Mouse (Mus musculus): ENCODE data around the gene Tmem88. TPM values are rescaled to one million over a fixed set of nuclear protein-coding genes. Genes with fewer than 3 reads are reported as not detected.

The Tmem88 gene
- polyA plus RNA-seq, 1 experiment from 2014 or later = 7.1 TPM

DNA sequence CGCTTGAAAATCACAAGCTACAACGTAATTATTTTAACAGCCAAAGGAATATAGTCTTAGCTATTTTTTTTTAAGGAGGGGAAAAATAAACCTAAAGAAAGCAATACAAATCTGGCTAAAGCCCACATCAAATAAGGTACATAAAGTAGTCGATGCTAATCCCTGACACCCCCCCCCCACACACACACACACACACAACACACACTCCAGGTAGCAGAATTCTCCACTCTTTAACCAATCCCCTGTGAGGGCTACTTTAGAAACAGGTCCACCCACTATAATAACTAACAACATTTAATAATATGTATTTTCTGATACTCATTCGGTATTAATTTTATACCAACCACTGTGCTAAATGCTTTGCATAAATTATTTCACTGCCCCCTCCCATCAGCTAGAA lies 18.5 kb upstream of the Tmem88 start:
- WGBS (ENCODE audit: insufficient replicate concordance) = 6% methylated on average over 4 of the region's 4 CpGs
- Histone ChIP-seq H3K36me3 (replicated peaks) (no peaks in the 10 kb centered on the region), H3K27me3 (peaks cover 59% of the 10 kb centered on the region), H3K27ac (replicated peaks) (peak overlapping the region; percentile 79; the same call in 1 of the 2 replicates), H3K4me3 (replicated peaks) (peak overlapping the region; percentile 56), H3K9me3 (replicated peaks) (no peaks in the 10 kb centered on the region), H3K4me2 (peak overlapping the region; percentile 100), H3K4me1 (replicated peaks) (peaks cover 96% of the 10 kb centered on the region), H3K9ac (no peak overlapping the region)
- no peak for ATAC-seq (ENCODE audit: insufficient read depth)

DNA sequence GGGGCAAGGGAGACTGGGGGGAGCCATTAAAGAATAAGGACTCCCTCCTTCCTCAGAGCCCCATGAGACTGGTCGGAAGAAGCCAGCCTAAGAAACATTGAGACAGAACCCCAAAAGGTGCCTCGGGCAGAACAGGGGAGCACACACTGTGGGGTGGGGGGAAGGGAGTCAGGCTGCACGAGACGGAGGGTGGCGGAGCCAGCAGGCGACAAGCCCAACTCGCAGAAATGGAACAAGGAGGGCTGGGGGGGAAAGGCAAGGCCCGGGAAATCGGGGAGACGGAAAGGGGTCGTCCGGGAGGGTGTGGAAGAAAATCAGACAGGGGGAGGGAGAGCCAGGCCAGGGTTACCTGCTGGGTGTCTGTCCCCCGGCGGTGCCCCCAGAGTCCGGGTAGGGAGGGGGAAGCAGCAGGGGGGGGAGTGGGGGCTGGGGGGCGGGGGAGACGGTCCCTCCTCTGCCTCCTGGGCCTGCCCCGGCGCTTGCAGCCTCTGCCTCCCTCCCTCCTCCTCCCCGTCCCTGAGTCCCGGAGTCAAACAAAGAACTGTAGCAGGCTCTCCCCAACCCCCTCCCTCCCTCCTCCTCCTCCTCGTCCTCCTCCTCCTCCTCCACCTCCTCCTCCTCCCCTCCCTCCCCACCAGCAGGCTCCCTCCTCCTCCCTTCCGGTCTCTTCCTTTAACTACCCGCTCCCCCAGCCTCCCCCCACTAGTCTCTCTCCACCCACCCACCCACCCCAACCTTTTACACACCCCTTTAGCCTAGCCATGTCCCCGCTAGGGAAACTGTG lies 17.8 kb upstream of the Tmem88 start:
- no peak for ATAC-seq (ENCODE audit: insufficient read depth)
- Histone ChIP-seq H3K36me3 (replicated peaks) (no peaks in the 10 kb centered on the region), H3K4me1 (replicated peaks) (peaks cover 96% of the 10 kb centered on the region), H3K9ac (peak overlapping the region; percentile 33; the same call in 1 of the 2 replicates), H3K27ac (replicated peaks) (peak overlapping the region; percentile 79), H3K4me3 (replicated peaks) (peak overlapping the region; percentile 56), H3K9me3 (replicated peaks) (no peaks in the 10 kb centered on the region), H3K27me3 (peaks cover 52% of the 10 kb centered on the region), H3K4me2 (peak overlapping the region; percentile 100)
- WGBS (ENCODE audit: insufficient replicate concordance) = 1% methylated on average over 23 of the region's 25 CpGs

DNA sequence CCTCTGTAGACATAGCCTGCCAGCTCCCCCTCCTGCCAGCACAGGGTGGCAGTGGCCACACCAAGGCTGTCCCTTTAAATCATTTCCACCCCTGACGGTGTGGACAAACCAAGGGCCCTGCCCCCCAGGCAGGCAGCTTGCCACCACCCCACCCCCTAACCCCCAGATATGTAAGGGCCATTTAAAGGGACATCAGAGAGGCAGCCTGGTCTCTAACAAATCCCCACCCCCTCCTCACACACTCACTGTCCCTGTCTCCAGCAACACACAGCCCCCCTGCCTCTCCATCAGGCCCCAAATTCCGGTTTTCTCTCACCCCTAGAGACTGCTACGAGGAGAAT lies 17.3 kb upstream of the Tmem88 start:
- H3K4me3 ChIP-seq (replicated peaks) = peak overlapping the region; percentile 56
- H3K4me2 ChIP-seq = peak overlapping the region; percentile 100
- peaks cover 47% of the 10 kb centered on the region for H3K27me3 ChIP-seq
- H3K36me3 ChIP-seq (replicated peaks) = no peaks in the 10 kb centered on the region
- H3K9me3 ChIP-seq (replicated peaks) = no peaks in the 10 kb centered on the region
- H3K9ac ChIP-seq = peak overlapping the region; percentile 33; the same call in 1 of the 2 replicates
- 10% methylated on average over 3 of the region's 3 CpGs for WGBS (ENCODE audit: insufficient replicate concordance)
- H3K4me1 ChIP-seq (replicated peaks) = peaks cover 96% of the 10 kb centered on the region
- peak overlapping the region; percentile 79 for H3K27ac ChIP-seq (replicated peaks)
- no peak for ATAC-seq (ENCODE audit: insufficient read depth)

GRCm38 (mm10) chr11:69414421-69415326 lies 16.6 kb upstream of the Tmem88 start:
- H3K4me2 ChIP-seq = peak overlapping the region; percentile 100
- peak overlapping the region; percentile 56 for H3K4me3 ChIP-seq (replicated peaks)
- peak overlapping the region; percentile 79 for H3K27ac ChIP-seq (replicated peaks)
- peaks cover 41% of the 10 kb centered on the region for H3K27me3 ChIP-seq
- WGBS (ENCODE audit: insufficient replicate concordance) = 35% methylated on average over 4 of the region's 4 CpGs
- H3K9ac ChIP-seq = peak overlapping the region; percentile 33; the same call in 1 of the 2 replicates
- peaks cover 96% of the 10 kb centered on the region for H3K4me1 ChIP-seq (replicated peaks)
- no peak for ATAC-seq (ENCODE audit: insufficient read depth)
- H3K36me3 ChIP-seq (replicated peaks) = no peaks in the 10 kb centered on the region
- H3K9me3 ChIP-seq (replicated peaks) = no peaks in the 10 kb centered on the region

- Histone ChIP-seq H3K36me3 (replicated peaks) (no peaks in the 10 kb centered on the region), H3K27ac (replicated peaks) (peak within 1 kb of the TSS; percentile 92), H3K9ac (no peak within 1 kb of the TSS), H3K9me3 (replicated peaks) (no peaks in the 10 kb centered on the region), H3K4me2 (peak within 1 kb of the TSS; percentile 100), H3K4me3 (replicated peaks) (peak within 1 kb of the TSS; percentile 69), H3K27me3 (peaks cover 31% of the 10 kb centered on the region), H3K4me1 (replicated peaks) (peaks cover 95% of the 10 kb centered on the region)
- WGBS (ENCODE audit: insufficient replicate concordance) = 45% methylated on average over 12 of the region's 12 CpGs
- no peak for ATAC-seq (ENCODE audit: insufficient read depth)
Measured at GRCm38 (mm10) chr11:69413221-69414181, 15.5 kb upstream of the Tmem88 start, which contains the start of gene Kdm6b. Gene Kdm6b, minus strand, starts transcription at chr11:69413675.

GRCm38 (mm10) chr11:69412548-69412947 lies 14.5 kb upstream of the Tmem88 start:
- Histone ChIP-seq H3K9me3 (replicated peaks) (no peaks in the 10 kb centered on the region), H3K36me3 (replicated peaks) (peaks cover 6% of the 10 kb centered on the region; the same call in 1 of the 2 replicates), H3K4me2 (peak overlapping the region; percentile 100), H3K4me3 (replicated peaks) (peak overlapping the region; percentile 69; the same call in 1 of the 2 replicates), H3K4me1 (replicated peaks) (peaks cover 95% of the 10 kb centered on the region), H3K27ac (replicated peaks) (peak overlapping the region; percentile 92; the same call in 1 of the 2 replicates), H3K27me3 (peaks cover 21% of the 10 kb centered on the region), H3K9ac (no peak overlapping the region)
- ATAC-seq (ENCODE audit: insufficient read depth) = no peak
- WGBS (ENCODE audit: insufficient replicate concordance) = 72% methylated on average over 7 of the region's 7 CpGs

- Histone ChIP-seq H3K27ac (replicated peaks) (peak overlapping the region; percentile 92), H3K4me2 (peak overlapping the region; percentile 100), H3K36me3 (replicated peaks) (peaks cover 15% of the 10 kb centered on the region), H3K9ac (peak overlapping the region; percentile 83), H3K4me3 (replicated peaks) (peak overlapping the region; percentile 69), H3K4me1 (replicated peaks) (peaks cover 94% of the 10 kb centered on the region), H3K27me3 (peaks cover 13% of the 10 kb centered on the region), H3K9me3 (replicated peaks) (no peaks in the 10 kb centered on the region)
- peak; percentile 9; the same call in 1 of the 2 replicates for ATAC-seq (ENCODE audit: insufficient read depth)
- WGBS (ENCODE audit: insufficient replicate concordance) = under 1% methylated on average over 39 of the region's 39 CpGs
Measured at GRCm38 (mm10) chr11:69411538-69412203, 13.6 kb upstream of the Tmem88 start.

- peak; percentile 27 for ATAC-seq (ENCODE audit: insufficient read depth)
- peaks cover 92% of the 10 kb centered on the region for H3K4me1 ChIP-seq (replicated peaks)
- H3K27me3 ChIP-seq = peaks cover 12% of the 10 kb centered on the region; the same call in 1 of the 2 replicates
- H3K36me3 ChIP-seq (replicated peaks) = peaks cover 20% of the 10 kb centered on the region
- peak overlapping the region; percentile 83 for H3K9ac ChIP-seq
- peak overlapping the region; percentile 100 for H3K4me2 ChIP-seq
- no peaks in the 10 kb centered on the region for H3K9me3 ChIP-seq (replicated peaks)
- WGBS (ENCODE audit: insufficient replicate concordance) = under 1% methylated on average over 26 of the region's 26 CpGs
- H3K4me3 ChIP-seq (replicated peaks) = peak overlapping the region; percentile 69
- H3K27ac ChIP-seq (replicated peaks) = peak overlapping the region; percentile 92
Measured at GRCm38 (mm10) chr11:69411073-69411535, 13.1 kb upstream of the Tmem88 start.

GRCm38 (mm10) chr11:69410310-69411072 lies 12.5 kb upstream of the Tmem88 start:
- WGBS (ENCODE audit: insufficient replicate concordance) = under 1% methylated on average over 41 of the region's 41 CpGs
- H3K9ac ChIP-seq = peak overlapping the region; percentile 83
- H3K27me3 ChIP-seq = peaks cover 7% of the 10 kb centered on the region; the same call in 1 of the 2 replicates
- H3K4me1 ChIP-seq (replicated peaks) = peaks cover 87% of the 10 kb centered on the region
- peak overlapping the region; percentile 92 for H3K27ac ChIP-seq (replicated peaks)
- peak overlapping the region; percentile 69 for H3K4me3 ChIP-seq (replicated peaks)
- no peaks in the 10 kb centered on the region for H3K9me3 ChIP-seq (replicated peaks)
- ATAC-seq (ENCODE audit: insufficient read depth) = no peak
- peak overlapping the region; percentile 100 for H3K4me2 ChIP-seq
- H3K36me3 ChIP-seq (replicated peaks) = peaks cover 27% of the 10 kb centered on the region
